Mouse (Mus musculus) hematopoietic multipotent progenitor cell, adult 10-12 weeks (in vitro differentiated cells): ENCODE results near the gene Gm13277. TPM values are rescaled to one million over a fixed set of nuclear protein-coding genes. Genes with fewer than 3 reads are reported as not detected.

Experiments used
- polyA plus RNA-seq: library from polyadenylated mRNA; stranded (reverse); fragments of >175 nt; gene quantifications from 2 replicates; pipeline ENCODE4 v1.2.3, GENCODE M21; 2012; ENCODE audit warnings: low replicate concordance

Gene Gm13277
- not detected in 2 replicates for polyA plus RNA-seq

GRCm38 (mm10) chr4:88788402-88788801, at the start of gene Gm13277:
Gene Gm13277, plus strand, starts transcription at chr4:88788632.

GRCm38 (mm10) chr4:88754818-88755340, 33.6 kb upstream of the Gm13277 start, which contains the start of gene Gm13271:
Gene Gm13271, plus strand, starts transcription at chr4:88754868.

GRCm38 (mm10) chr4:88759610-88760268, 28.7 kb upstream of the Gm13277 start, which contains the start of gene Gm13283:
Gene Gm13283, plus strand, starts transcription at chr4:88760119.

GRCm38 (mm10) chr4:88773534-88773933, 14.9 kb upstream of the Gm13277 start, which contains the start of gene Gm13290:
Gene Gm13290, plus strand, starts transcription at chr4:88773834.

GRCm38 (mm10) chr4:88776622-88777021, 11.8 kb upstream of the Gm13277 start, which contains the start of gene Gm13289:
Gene Gm13289, plus strand, starts transcription at chr4:88776922.

GRCm38 (mm10) chr4:88779550-88779949, 8.9 kb upstream of the Gm13277 start, which contains the start of gene Gm13272:
Gene Gm13272, plus strand, starts transcription at chr4:88779850.

GRCm38 (mm10) chr4:88781831-88782230, 6.6 kb upstream of the Gm13277 start, which contains the start of gene Ifnz:
Gene Ifnz, plus strand, starts transcription at chr4:88782131.

GRCm38 (mm10) chr4:88785409-88785808, 3.0 kb upstream of the Gm13277 start, which contains the start of gene Gm13276:
Gene Gm13276, plus strand, starts transcription at chr4:88785709.

GRCm38 (mm10) chr4:88791250-88791649, 2.8 kb downstream of the Gm13277 start, which contains the start of gene Gm13278:
Gene Gm13278, plus strand, starts transcription at chr4:88791550.

GRCm38 (mm10) chr4:88793936-88794675, 5.7 kb downstream of the Gm13277 start, which contains the start of gene Gm13275:
Gene Gm13275, plus strand, starts transcription at chr4:88794487.

GRCm38 (mm10) chr4:88797097-88797496, 8.7 kb downstream of the Gm13277 start, which contains the start of gene Gm13279:
Gene Gm13279, plus strand, starts transcription at chr4:88797397.

GRCm38 (mm10) chr4:88799365-88799764, 10.9 kb downstream of the Gm13277 start, which contains the start of gene Gm13285:
Gene Gm13285, plus strand, starts transcription at chr4:88799665.

GRCm38 (mm10) chr4:88802954-88803353, 14.5 kb downstream of the Gm13277 start, which contains the start of gene Gm13287:
Gene Gm13287, plus strand, starts transcription at chr4:88803254.

GRCm38 (mm10) chr4:88805231-88805630, 16.8 kb downstream of the Gm13277 start, which contains the start of gene Gm13288:
Gene Gm13288, plus strand, starts transcription at chr4:88805531.

GRCm38 (mm10) chr4:88815928-88816327, 27.5 kb downstream of the Gm13277 start, which contains the start of gene Ifna7:
Gene Ifna7, plus strand, starts transcription at chr4:88816228.

GRCm38 (mm10) chr4:88819659-88820058, 31.2 kb downstream of the Gm13277 start, which contains the start of gene Ifna11:
Gene Ifna11, plus strand, starts transcription at chr4:88819959.

GRCm38 (mm10) chr4:88827116-88827515, 38.7 kb downstream of the Gm13277 start, which contains the start of gene Ifna6:
Gene Ifna6, plus strand, starts transcription at chr4:88827416.

GRCm38 (mm10) chr4:88835225-88835624, 46.8 kb downstream of the Gm13277 start, which contains the start of gene Ifna5:
Gene Ifna5, plus strand, starts transcription at chr4:88835525.

